Comparison of ENCODE assay signal across 8 mouse cellular contexts in genomic region chr14:20478801-20479200, GRCm38 (mm10). TPM values are rescaled to one million over a fixed set of nuclear protein-coding genes. Genes with fewer than 3 reads are reported as not detected.
DNase-seq lines count a peak whose midpoint lies in the region; ATAC-seq and TF ChIP-seq lines count a peak whose summit lies in the region.

No protein-coding gene starts in this region.

- H3K27me3 ChIP-seq in hindbrain, embryonic 16.5 days (replicated peaks; ENCODE audit: control insufficient read depth, insufficient read depth, low read length) = no peaks in the 10 kb centered on the region
- no peaks in the 10 kb centered on the region for H3K27me3 ChIP-seq in liver, embryonic 13.5 days

- peak overlapping the region; percentile 70 for H3K4me3 ChIP-seq in hindbrain, embryonic 16.5 days (ENCODE audit: low read length)
- peak overlapping the region; percentile 73 for H3K4me3 ChIP-seq in liver, embryonic 13.5 days (replicated peaks)

- peak overlapping the region; percentile 84 for H3K4me2 ChIP-seq in hindbrain, embryonic 16.5 days (ENCODE audit: low read length)
- H3K4me2 ChIP-seq in liver, embryonic 13.5 days = peak overlapping the region; percentile 80

- no peak for TF ChIP-seq CTCF in brain, embryonic 14.5 days (IDR thresholded peaks at IDR 0.05; ENCODE audit: borderline replicate concordance, extremely low read depth, insufficient read depth, insufficient read length)

- 0 out of 2 replicates have a peak, but pooled peaks have one; percentile 21 for ATAC-seq in cerebellum, adult (ENCODE audit: insufficient number of reproducible peaks, low FRiP score, low TSS enrichment)
- no peak for ATAC-seq in hindbrain, embryonic 16.5 days
- peak; percentile 85 for ATAC-seq in liver, embryonic 13.5 days (ENCODE audit: low read depth)
- ATAC-seq in inflammation-experienced regulatory T-cells, adult 6 months = no peak

- H3K9ac ChIP-seq in hindbrain, embryonic 16.5 days (ENCODE audit: low read depth, low read length) = peak overlapping the region; percentile 76; the same call in 1 of the 2 replicates
- H3K9ac ChIP-seq in liver, embryonic 13.5 days = peak overlapping the region; percentile 81

- WGBS in hindbrain, embryonic 16.5 days = 31% methylated on average over 7 of the region's 7 CpGs
- under 1% methylated on average over 7 of the region's 7 CpGs for WGBS in liver, embryonic 13.5 days (ENCODE audit: insufficient replicate concordance)

- TF ChIP-seq POLR2A in brain, embryonic 14.5 days (IDR thresholded peaks at IDR 0.05; ENCODE audit: borderline replicate concordance, extremely low read depth, insufficient read depth, insufficient read length, poor library complexity, severe bottlenecking) = no peak

- DNase-seq in cerebellum, postnatal 10 days = no peak
- peak; percentile 5 for DNase-seq in brain, embryonic 14.5 days (ENCODE audit: low read depth)
- DNase-seq in gastrocnemius, adult 18-20 months (ENCODE audit: low spot score) = peak; percentile 66
- DNase-seq in liver, embryonic 13.5 days = peak; percentile 50
- DNase-seq in naive thymus-derived CD4-positive, alpha-beta T cell, adult 2 months (ENCODE audit: low read depth) = peak; percentile 24

- no peak overlapping the region for H3K27ac ChIP-seq in hindbrain, embryonic 16.5 days (ENCODE audit: low read depth, low read length)
- H3K27ac ChIP-seq in liver, embryonic 13.5 days = peak overlapping the region; percentile 96

- H3K9me3 ChIP-seq in hindbrain, embryonic 16.5 days (ENCODE audit: control insufficient read depth, low read length) = no peaks in the 10 kb centered on the region
- H3K9me3 ChIP-seq in liver, embryonic 13.5 days (replicated peaks) = no peaks in the 10 kb centered on the region

- no peaks in the 10 kb centered on the region for H3K4me1 ChIP-seq in hindbrain, embryonic 16.5 days (ENCODE audit: control insufficient read depth, insufficient read depth, low read depth, low read length)
- peaks cover 44% of the 10 kb centered on the region for H3K4me1 ChIP-seq in liver, embryonic 13.5 days (replicated peaks)

- H3K36me3 ChIP-seq in hindbrain, embryonic 16.5 days (ENCODE audit: control insufficient read depth, insufficient read depth, low read length) = no peaks in the 10 kb centered on the region
- peaks cover 14% of the 10 kb centered on the region for H3K36me3 ChIP-seq in liver, embryonic 13.5 days

RNA-seq across cellular contexts. Expression of gene Anxa7, which starts 1.1 kb away (rescaled TPM):
- 18.0 and 18.9 TPM in 2 replicates for polyA plus RNA-seq in brain, embryonic 14.5 days (2012; rRNA removed)
- total RNA-seq in gastrocnemius, adult 18-20 months (2021) = 10 to 100 TPM; 47.7 to 72.8 TPM
- 20.6 and 20.8 TPM in 2 replicates for polyA plus RNA-seq in hindbrain, embryonic 16.5 days (2015; fragmentation: Nextera tagmentation; extraction: Ambion mirVana)
- polyA plus RNA-seq in liver, embryonic 13.5 days (2015; fragmentation: Nextera tagmentation; extraction: Ambion mirVana) = 47.0 and 50.3 TPM in 2 replicates
- polyA plus RNA-seq in inflammation-experienced regulatory T-cells, adult 6 months (2017; shearing (Covaris generic)) = 10 to 100 TPM; 63.4 to 98.4 (median 72.4) TPM

RNA-seq across cellular contexts. Expression of gene Mss51, which starts 17.9 kb away (rescaled TPM):
- polyA plus RNA-seq in brain, embryonic 14.5 days (2012; rRNA removed) = 1.5 and 2.4 TPM in 2 replicates
- 100 to 1,000 TPM; 236 to 409 TPM for total RNA-seq in gastrocnemius, adult 18-20 months (2021)
- polyA plus RNA-seq in hindbrain, embryonic 16.5 days (2015; fragmentation: Nextera tagmentation; extraction: Ambion mirVana) = 0.30 and 0.41 TPM in 2 replicates
- polyA plus RNA-seq in liver, embryonic 13.5 days (2015; fragmentation: Nextera tagmentation; extraction: Ambion mirVana) = 0.29 and 0.39 TPM in 2 replicates
- 1 to 10 TPM; 1.0 to 3.2 (median 1.9) TPM for polyA plus RNA-seq in inflammation-experienced regulatory T-cells, adult 6 months (2017; shearing (Covaris generic))

RNA-seq across cellular contexts. Expression of gene Cfap70, which starts 26.8 kb away (rescaled TPM):
- polyA plus RNA-seq in brain, embryonic 14.5 days (2012; rRNA removed) = 0.69 and 1.2 TPM in 2 replicates
- under 1 TPM; 0.14 to 0.19 TPM for total RNA-seq in gastrocnemius, adult 18-20 months (2021)
- 1.2 and 1.9 TPM in 2 replicates for polyA plus RNA-seq in hindbrain, embryonic 16.5 days (2015; fragmentation: Nextera tagmentation; extraction: Ambion mirVana)
- not detected in 2 replicates for polyA plus RNA-seq in liver, embryonic 13.5 days (2015; fragmentation: Nextera tagmentation; extraction: Ambion mirVana)
- polyA plus RNA-seq in inflammation-experienced regulatory T-cells, adult 6 months (2017; shearing (Covaris generic)) = not detected

Comparison
In these comparisons a context has a peak if more than half of its experiments do, and no peak if none do; other contexts are left out.
1. ATAC-seq: peak in cerebellum, adult (single experiment) and liver, embryonic 13.5 days (single experiment); none in hindbrain, embryonic 16.5 days (single experiment) and inflammation-experienced regulatory T-cells, adult 6 months (single experiment).
2. DNase-seq: peak in brain, embryonic 14.5 days (single experiment), gastrocnemius, adult 18-20 months (single experiment), liver, embryonic 13.5 days (single experiment) and naive thymus-derived CD4-positive, alpha-beta T cell, adult 2 months (single experiment); none in cerebellum, postnatal 10 days (0 of 2).